Mouse (Mus musculus): ENCODE data around the gene Tmx1.
A peak's percentile ranks its signal among the peaks of the same experiment; 100 is the strongest.

Tmx1 gene

GRCm38 (mm10) chr12:70486716-70487480, 34.0 kb downstream of the Tmx1 start:
- no peak for DNase-seq

GRCm38 (mm10) chr12:70492441-70492840, 39.5 kb downstream of the Tmx1 start:
- DNase-seq: no peak

- DNase-seq: peak; percentile 57
Observed at GRCm38 (mm10) chr12:70494494-70495281, 41.8 kb downstream of the Tmx1 start.

- DNase-seq: no peak
Observed at GRCm38 (mm10) chr12:70495282-70495922, 42.5 kb downstream of the Tmx1 start.

- DNase-seq: no peak
Observed at GRCm38 (mm10) chr12:70498091-70498490, 45.2 kb downstream of the Tmx1 start.

- no peak for DNase-seq
Observed at GRCm38 (mm10) chr12:70505971-70506370, 53.1 kb downstream of the Tmx1 start.

GRCm38 (mm10) chr12:70512023-70512422, 59.1 kb downstream of the Tmx1 start:
- DNase-seq: no peak

- DNase-seq: peak; percentile 32
Observed at GRCm38 (mm10) chr12:70512431-70512830, 59.5 kb downstream of the Tmx1 start.

Data from thymus, postnatal 4 days (tissue).